Mouse (Mus musculus): ENCODE results near the gene Tex26. TPM values are rescaled to one million over a fixed set of nuclear protein-coding genes. Genes with fewer than 3 reads are reported as not detected.

Gene Tex26
- polyA plus RNA-seq, 1 experiment from 2014 or later: 0.10 TPM

Other genes starting within 250 kb of the Tex26 start
- 12.6 and 13.1 TPM in 2 replicates for gene Alox5ap, start 174.9 kb upstream of the Tex26 start, polyA plus RNA-seq (2015; fragmentation: Nextera tagmentation; extraction: Ambion mirVana)
- gene Medag, start 27.9 kb upstream of the Tex26 start, polyA plus RNA-seq (2015; fragmentation: Nextera tagmentation; extraction: Ambion mirVana): 1.5 and 1.8 TPM in 2 replicates
- 0.08 and 0.34 TPM in 2 replicates for gene Wdr95, start 89.0 kb downstream of the Tex26 start, polyA plus RNA-seq (2015; fragmentation: Nextera tagmentation; extraction: Ambion mirVana)
- gene Hsph1, start 196.7 kb downstream of the Tex26 start, polyA plus RNA-seq (2015; fragmentation: Nextera tagmentation; extraction: Ambion mirVana): 57.9 and 72.5 TPM in 2 replicates
- gene B3glct, start 238.6 kb downstream of the Tex26 start, polyA plus RNA-seq (2015; fragmentation: Nextera tagmentation; extraction: Ambion mirVana): 15.6 and 15.7 TPM in 2 replicates